Mouse (Mus musculus) megakaryocyte, embryonic 14.5 days (primary cell): ENCODE results near the gene Ccdc162. TPM values are rescaled to one million over a fixed set of nuclear protein-coding genes. Genes with fewer than 3 reads are reported as not detected.
A peak's percentile ranks its signal among the peaks of the same experiment; 100 is the strongest.

Source experiments
- H3K27me3 ChIP-seq: replicated peaks from 2 replicates; pipeline ENCODE3; 2012; ENCODE audit warnings: inconsistent platforms
- H3K36me3 ChIP-seq: replicated peaks from 2 replicates; pipeline ENCODE3; 2012; ENCODE audit warnings: low read length, inconsistent platforms, mixed read lengths
- H3K4me1 ChIP-seq: 2 replicates; pipeline ENCODE4 v1.6.1; 2012; ENCODE audit warnings: inconsistent platforms
- H3K4me3 ChIP-seq: replicated peaks from 2 replicates; pipeline ENCODE3; 2012; ENCODE audit warnings: moderate library complexity, mild to moderate bottlenecking, inconsistent platforms
- H3K9me3 ChIP-seq: 2 replicates; pipeline ENCODE4 v1.6.1; 2012; ENCODE audit warnings: inconsistent platforms
- FLI1 ChIP-seq: IDR thresholded peaks from 2 replicates; pipeline ENCODE4 v1.6.1; 2012; ENCODE audit warnings: low read length, inconsistent platforms, mixed read lengths
- GATA1 ChIP-seq: IDR thresholded peaks from 3 replicates; pipeline ENCODE4 v1.6.1; 2012; ENCODE audit warnings: mixed read lengths, low read length, inconsistent platforms, borderline replicate concordance
- polyA plus RNA-seq: library from polyadenylated mRNA; stranded (reverse); fragments of >175 nt; gene quantifications from 2 replicates; pipeline ENCODE4 v1.2.3, GENCODE M21; 2012; ENCODE audit warnings: low replicate concordance; ENCODE audit not compliant: insufficient read depth

Ccdc162 gene
- polyA plus RNA-seq, 1 experiment, result not detected

GRCm38 (mm10) chr10:41611941-41612340, 104.5 kb downstream of the Ccdc162 start:
- H3K36me3 ChIP-seq, result no peaks in the 10 kb centered on the region
- H3K4me1 ChIP-seq, result peaks cover 27% of the 10 kb centered on the region
- no peak for TF ChIP-seq GATA1
- no peak for TF ChIP-seq FLI1
- H3K4me3 ChIP-seq, result no peak overlapping the region
- H3K27me3 ChIP-seq, result no peaks in the 10 kb centered on the region
- H3K9me3 ChIP-seq, result no peaks in the 10 kb centered on the region

- Histone ChIP-seq H3K27me3 (no peaks in the 10 kb centered on the region), H3K4me3 (no peak overlapping the region), H3K9me3 (no peaks in the 10 kb centered on the region), H3K4me1 (peaks cover 42% of the 10 kb centered on the region), H3K36me3 (no peaks in the 10 kb centered on the region)
- TF ChIP-seq FLI1 (no peak), GATA1 (no peak)
These were observed 107.0 kb downstream of the Ccdc162 start for GRCm38 (mm10) chr10:41609475-41609874.

- TF ChIP-seq GATA1 (no peak), FLI1 (no peak)
- Histone ChIP-seq H3K27me3 (no peaks in the 10 kb centered on the region), H3K4me1 (peaks cover 46% of the 10 kb centered on the region), H3K9me3 (no peaks in the 10 kb centered on the region), H3K4me3 (no peak overlapping the region), H3K36me3 (no peaks in the 10 kb centered on the region)
These were observed 107.9 kb downstream of the Ccdc162 start for GRCm38 (mm10) chr10:41608485-41608884.

- no peaks in the 10 kb centered on the region for H3K36me3 ChIP-seq
- H3K9me3 ChIP-seq, result no peaks in the 10 kb centered on the region
- H3K4me1 ChIP-seq, result peaks cover 76% of the 10 kb centered on the region
- no peak overlapping the region for H3K4me3 ChIP-seq
- H3K27me3 ChIP-seq, result no peaks in the 10 kb centered on the region
- no peak for TF ChIP-seq FLI1
- no peak for TF ChIP-seq GATA1
These were observed 113.8 kb downstream of the Ccdc162 start for GRCm38 (mm10) chr10:41602667-41603066.

GRCm38 (mm10) chr10:41601898-41602545, 114.4 kb downstream of the Ccdc162 start:
- H3K27me3 ChIP-seq, result no peaks in the 10 kb centered on the region
- no peak for TF ChIP-seq FLI1
- no peak for TF ChIP-seq GATA1
- peaks cover 69% of the 10 kb centered on the region for H3K4me1 ChIP-seq
- no peaks in the 10 kb centered on the region for H3K36me3 ChIP-seq
- H3K9me3 ChIP-seq, result no peaks in the 10 kb centered on the region
- H3K4me3 ChIP-seq, result no peak overlapping the region

- TF ChIP-seq GATA1 (no peak), FLI1 (no peak)
- Histone ChIP-seq H3K27me3 (no peaks in the 10 kb centered on the region), H3K4me3 (peak overlapping the region; percentile 34), H3K4me1 (peaks cover 69% of the 10 kb centered on the region), H3K36me3 (no peaks in the 10 kb centered on the region), H3K9me3 (no peaks in the 10 kb centered on the region)
These were observed 115.1 kb downstream of the Ccdc162 start for GRCm38 (mm10) chr10:41601302-41601701.

- H3K9me3 ChIP-seq, result no peaks in the 10 kb centered on the region
- no peaks in the 10 kb centered on the region for H3K36me3 ChIP-seq
- H3K4me1 ChIP-seq, result peaks cover 70% of the 10 kb centered on the region
- H3K4me3 ChIP-seq, result no peak overlapping the region
- no peak for TF ChIP-seq GATA1
- no peak for TF ChIP-seq FLI1
- no peaks in the 10 kb centered on the region for H3K27me3 ChIP-seq
These were observed 117.4 kb downstream of the Ccdc162 start for GRCm38 (mm10) chr10:41599051-41599450.

- H3K9me3 ChIP-seq, result no peaks in the 10 kb centered on the region
- no peaks in the 10 kb centered on the region for H3K36me3 ChIP-seq
- H3K4me1 ChIP-seq, result peaks cover 67% of the 10 kb centered on the region
- no peak for TF ChIP-seq FLI1
- no peak for TF ChIP-seq GATA1
- H3K4me3 ChIP-seq, result no peak overlapping the region
- H3K27me3 ChIP-seq, result no peaks in the 10 kb centered on the region
These were observed 118.2 kb downstream of the Ccdc162 start for GRCm38 (mm10) chr10:41598221-41598620.

- Histone ChIP-seq H3K27me3 (no peaks in the 10 kb centered on the region), H3K4me1 (peaks cover 55% of the 10 kb centered on the region), H3K4me3 (peak overlapping the region; percentile 33), H3K36me3 (no peaks in the 10 kb centered on the region), H3K9me3 (0 out of 2 replicates have a peak, but pooled peaks cover 5% of the 10 kb centered on the region)
- TF ChIP-seq FLI1 (no peak), GATA1 (no peak)
These were observed 120.9 kb downstream of the Ccdc162 start for GRCm38 (mm10) chr10:41595550-41595949.

GRCm38 (mm10) chr10:41594957-41595356, 121.5 kb downstream of the Ccdc162 start:
- H3K4me3 ChIP-seq, result peak overlapping the region; percentile 42
- H3K36me3 ChIP-seq, result no peaks in the 10 kb centered on the region
- 0 out of 2 replicates have a peak, but pooled peaks cover 5% of the 10 kb centered on the region for H3K9me3 ChIP-seq
- H3K27me3 ChIP-seq, result no peaks in the 10 kb centered on the region
- peaks cover 60% of the 10 kb centered on the region for H3K4me1 ChIP-seq
- no peak for TF ChIP-seq FLI1
- TF ChIP-seq GATA1, result no peak
